Mouse (Mus musculus) adipose tissue, adult 10 weeks (tissue): ENCODE data around the gene Gm21627. TPM values are rescaled to one million over a fixed set of nuclear protein-coding genes. Genes with fewer than 3 reads are reported as not detected.

Experiments
- polyA plus RNA-seq: library from polyadenylated mRNA; stranded (reverse); fragments of 350-450 nt; fragmentation: Illumina TruSeq; extraction: RNeasy Lipid Tissue Mini Kit (QIAGEN cat#74804); gene quantifications from one replicate; pipeline ENCODE4 v1.2.3, GENCODE M21; 2014; ENCODE audit warnings: low read depth, low replicate concordance

The Gm21627 gene
- not detected for polyA plus RNA-seq

DNA sequence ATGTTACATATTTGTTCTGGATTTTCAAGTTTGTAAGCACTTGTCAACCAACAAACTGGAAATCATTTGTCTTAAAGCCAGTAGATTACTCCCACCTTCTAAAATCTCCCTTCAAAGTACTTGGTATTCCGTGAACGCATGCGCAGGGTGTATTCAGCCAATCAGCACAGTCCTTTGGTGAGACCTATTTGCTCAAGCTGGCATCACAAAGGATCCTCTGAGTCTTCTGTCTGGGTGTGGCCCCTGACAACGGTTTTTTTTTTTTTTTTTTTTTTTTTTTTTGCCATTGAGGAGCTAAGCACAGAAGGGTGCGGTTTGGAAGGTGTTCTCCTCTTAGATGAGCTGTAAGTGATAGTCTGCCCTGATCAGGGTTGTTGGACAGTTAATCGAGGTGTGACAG lies at the start of gene Gm21627:
Gm21627 (plus strand) TSS at position 301 of the 400 bp plus-strand sequence.

